Mouse (Mus musculus): ENCODE data around the gene Suz12. TPM values are rescaled to one million over a fixed set of nuclear protein-coding genes. Genes with fewer than 3 reads are reported as not detected.

Suz12 gene
- 7.6 and 11.2 TPM in 2 replicates for polyA plus RNA-seq (2015; fragmentation: Nextera tagmentation; extraction: Ambion mirVana)

GRCm38 (mm10) chr11:79992592-79993355 is at the start of gene Suz12:
Gene Suz12 (plus strand): TSS chr11:79993106.

GRCm38 (mm10) chr11:79962125-79962876 is 30.6 kb upstream of the Suz12 start, which contains the start of gene Utp6:
Gene Utp6 (minus strand): TSS chr11:79962390.

DNA sequence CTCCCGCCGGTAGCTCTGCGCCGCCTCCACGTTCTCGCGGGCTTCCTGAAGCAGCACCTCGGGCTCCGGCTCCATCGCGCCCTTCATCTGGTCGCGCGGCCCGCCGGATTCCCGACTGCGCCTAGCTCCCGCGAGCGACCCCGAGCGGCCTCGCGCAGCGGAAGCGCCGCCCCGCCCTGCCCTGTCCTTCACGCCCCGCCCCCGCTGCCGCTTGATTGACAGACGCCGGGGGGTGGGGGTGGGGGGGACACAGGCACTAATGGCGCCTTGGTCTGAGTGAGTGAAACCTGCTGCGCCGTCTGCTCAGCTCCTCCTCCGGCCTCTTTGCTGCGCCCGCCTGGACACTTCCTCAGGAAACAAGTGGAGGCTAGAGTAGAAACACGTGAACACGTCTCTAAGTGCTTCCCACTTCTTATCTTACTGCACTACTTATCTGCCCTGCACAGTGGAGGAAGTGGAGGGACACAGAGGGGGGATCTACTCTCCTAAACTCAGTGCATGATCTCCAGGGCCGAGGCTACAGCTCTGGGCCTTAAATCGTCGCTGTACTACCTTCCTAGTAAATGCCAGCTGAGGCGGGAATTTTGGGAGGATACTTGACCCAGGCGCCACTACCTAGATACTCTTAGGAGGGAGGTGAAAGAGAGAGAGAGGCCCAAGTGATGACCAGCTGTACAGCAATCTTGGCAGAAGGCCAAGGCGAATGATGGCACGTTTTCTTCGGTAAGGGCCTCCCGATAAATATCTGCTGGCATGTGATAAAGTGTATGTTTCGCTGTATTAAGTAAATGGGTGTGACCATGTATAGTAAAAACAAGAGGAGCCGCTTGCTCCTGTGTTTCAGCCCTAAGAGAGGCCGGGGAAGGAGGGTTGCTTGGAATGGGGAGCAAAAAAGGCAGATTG is 88.2 kb downstream of the Suz12 start, which contains the start of gene Crlf3:
Gene Crlf3 (minus strand): TSS at position 166 of the 903 bp plus-strand sequence.

Other genes with a start within 250 kb of the Suz12 start
- gene Utp6, start 30.7 kb upstream of the Suz12 start, polyA plus RNA-seq (2015; fragmentation: Nextera tagmentation; extraction: Ambion mirVana), result 32.4 and 43.4 TPM in 2 replicates
- gene Crlf3, start 87.9 kb downstream of the Suz12 start, polyA plus RNA-seq (2015; fragmentation: Nextera tagmentation; extraction: Ambion mirVana), result 16.3 and 18.7 TPM in 2 replicates
- gene Atad5, start 96.3 kb downstream of the Suz12 start, polyA plus RNA-seq (2015; fragmentation: Nextera tagmentation; extraction: Ambion mirVana), result 2.3 and 2.8 TPM in 2 replicates
- gene Tefm, start 149.1 kb downstream of the Suz12 start, polyA plus RNA-seq (2015; fragmentation: Nextera tagmentation; extraction: Ambion mirVana), result 18.8 and 18.9 TPM in 2 replicates
- 3.1 and 5.8 TPM in 2 replicates for gene Adap2, start 161.0 kb downstream of the Suz12 start, polyA plus RNA-seq (2015; fragmentation: Nextera tagmentation; extraction: Ambion mirVana)
- 5.0 and 5.7 TPM in 2 replicates for gene Rnf135, start 190.7 kb downstream of the Suz12 start, polyA plus RNA-seq (2015; fragmentation: Nextera tagmentation; extraction: Ambion mirVana)
- 30.5 and 33.9 TPM in 2 replicates for gene Rhot1, start 215.9 kb downstream of the Suz12 start, polyA plus RNA-seq (2015; fragmentation: Nextera tagmentation; extraction: Ambion mirVana)